1 mouse cellular context compared by ENCODE assay signal in genomic region chr4:88742771-88743371, GRCm38 (mm10).
TF ChIP-seq lines count a peak whose summit lies in the region.

No protein-coding gene starts in this region.

TF ChIP-seq in MEL, 35 proteins besides CTCF, POLR2A, EP300 and RAD21 (continued from another document):
- TF ChIP-seq KAT2A (conservative IDR thresholded peaks at IDR 0.05; ENCODE audit: low read depth, low read length) (no peak), TBP (IDR thresholded peaks at IDR 0.05; ENCODE audit: low read depth, low read length) (no peak)
